Mouse (Mus musculus) forebrain, postnatal 0 days (tissue): ENCODE measurements at regions not wholly inside any gene's neighbourhood (a gene's known extent, or its start where the extent isn't known, plus 50 kb on each side); places are given as distances from the start of the nearest gene placed in this dataset.

Experiments
- ATAC-seq: fragments of 200-750 bp; cut with Nextera tagmentation; 2 replicates; pipeline ENCODE4 v1.8.0; 2017; ENCODE audit warnings: mild to moderate bottlenecking, moderate library complexity
- DNase-seq: peaks from one replicate; pipeline ENCODE4 v3.0.0-alpha.2; 2015
- H3K27ac ChIP-seq: fragments of 300-500 bp; sonication (generic); 2 replicates; pipeline ENCODE4 v1.5.1; 2014; ENCODE audit warnings: low read depth, mild to moderate bottlenecking, antibody characterized with exemption, low read length, moderate library complexity, mixed read lengths
- H3K27me3 ChIP-seq: fragments of 300-500 bp; sonication (generic); 2 replicates; pipeline ENCODE4 v1.6.1; 2014; ENCODE audit warnings: mild to moderate bottlenecking, low read length, mixed read lengths; ENCODE audit not compliant: insufficient read depth
- H3K36me3 ChIP-seq: fragments of 300-500 bp; sonication (generic); 2 replicates; pipeline ENCODE4 v1.6.1; 2014; ENCODE audit warnings: mild to moderate bottlenecking, moderate library complexity; ENCODE audit not compliant: insufficient read depth
- H3K4me1 ChIP-seq: fragments of 300-500 bp; sonication (generic); 2 replicates; pipeline ENCODE4 v1.6.1; 2014; ENCODE audit warnings: antibody characterized with exemption; ENCODE audit not compliant: insufficient read depth
- H3K4me2 ChIP-seq: fragments of 300-500 bp; sonication (generic); 2 replicates; pipeline ENCODE4 v1.6.1; 2014; ENCODE audit warnings: low read depth, mild to moderate bottlenecking, moderate library complexity
- H3K4me3 ChIP-seq: fragments of 300-500 bp; sonication (generic); 2 replicates; pipeline ENCODE4 v1.5.1; 2014; ENCODE audit warnings: low read depth, low read length, mixed read lengths
- H3K9ac ChIP-seq: fragments of 300-500 bp; sonication (generic); 2 replicates; pipeline ENCODE4 v1.6.1; 2014; ENCODE audit warnings: mild to moderate bottlenecking
- H3K9me3 ChIP-seq: fragments of 300-500 bp; sonication (generic); 2 replicates; pipeline ENCODE4 v1.6.1; 2016; ENCODE audit warnings: low read length
- CTCF ChIP-seq: sonication (generic); IDR thresholded peaks from 2 replicates; pipeline ENCODE4 v1.5.1; 2016; ENCODE audit warnings: antibody characterized with exemption, control low read depth, low read depth
- WGBS: fragments of 180-500 bp; shearing (Covaris S2); extraction: QIAGEN DNeasy Blood & Tissue Kit; methylation state at CpG from one replicate; pipeline ENCODE4 v1.1.7; 2014; 5-methylcytosine and 5-hydroxymethylcytosine counted together

- Histone ChIP-seq H3K9ac (no peak overlapping the region), H3K36me3 (no peaks in the 10 kb centered on the region), H3K9me3 (no peaks in the 10 kb centered on the region), H3K27me3 (no peaks in the 10 kb centered on the region), H3K4me2 (no peak overlapping the region), H3K27ac (no peak overlapping the region), H3K4me3 (no peak overlapping the region), H3K4me1 (no peaks in the 10 kb centered on the region)
- peak; percentile 30 for DNase-seq
- no peak for TF ChIP-seq CTCF
- peak; percentile 45; the same call in 1 of the 2 replicates for ATAC-seq
Measured at GRCm38 (mm10) chr11:41370995-41371394, 615.9 kb upstream of the Ccng1 start.

- no peak overlapping the region for H3K4me2 ChIP-seq
- no peak for ATAC-seq
- H3K4me3 ChIP-seq = no peak overlapping the region
- no peaks in the 10 kb centered on the region for H3K27me3 ChIP-seq
- no peak overlapping the region for H3K27ac ChIP-seq
- WGBS = 83% methylated on average over 2 of the region's 2 CpGs
- no peaks in the 10 kb centered on the region for H3K4me1 ChIP-seq
- H3K36me3 ChIP-seq = no peaks in the 10 kb centered on the region
- no peak overlapping the region for H3K9ac ChIP-seq
- no peak for DNase-seq
- H3K9me3 ChIP-seq = no peaks in the 10 kb centered on the region
- TF ChIP-seq CTCF = no peak
Measured at GRCm38 (mm10) chr11:41341107-41341506, 586.0 kb upstream of the Ccng1 start.

GRCm38 (mm10) chr11:41340383-41340782 lies 585.3 kb upstream of the Ccng1 start:
- Histone ChIP-seq H3K27ac (no peak overlapping the region), H3K4me2 (no peak overlapping the region), H3K27me3 (no peaks in the 10 kb centered on the region), H3K4me3 (no peak overlapping the region), H3K9ac (no peak overlapping the region), H3K9me3 (no peaks in the 10 kb centered on the region), H3K4me1 (no peaks in the 10 kb centered on the region), H3K36me3 (no peaks in the 10 kb centered on the region)
- ATAC-seq (no peak), DNase-seq (no peak)
- no peak for TF ChIP-seq CTCF

GRCm38 (mm10) chr11:41337134-41337533 lies 582.0 kb upstream of the Ccng1 start:
- Histone ChIP-seq H3K36me3 (no peaks in the 10 kb centered on the region), H3K9ac (no peak overlapping the region), H3K27me3 (no peaks in the 10 kb centered on the region), H3K4me2 (no peak overlapping the region), H3K27ac (no peak overlapping the region), H3K4me1 (no peaks in the 10 kb centered on the region), H3K9me3 (no peaks in the 10 kb centered on the region), H3K4me3 (no peak overlapping the region)
- 31% methylated on average over 3 of the region's 3 CpGs for WGBS
- ATAC-seq = no peak
- no peak for TF ChIP-seq CTCF
- DNase-seq = no peak

- DNase-seq (peak; percentile 31), ATAC-seq (no peak)
- Histone ChIP-seq H3K27me3 (no peaks in the 10 kb centered on the region), H3K4me3 (no peak overlapping the region), H3K27ac (no peak overlapping the region), H3K4me1 (no peaks in the 10 kb centered on the region), H3K9ac (no peak overlapping the region), H3K9me3 (no peaks in the 10 kb centered on the region), H3K4me2 (no peak overlapping the region), H3K36me3 (no peaks in the 10 kb centered on the region)
- WGBS = 62% methylated on average over 2 of the region's 2 CpGs
- TF ChIP-seq CTCF = peak; percentile 32
Measured at GRCm38 (mm10) chr11:41333689-41334088, 578.6 kb upstream of the Ccng1 start.
